Mouse (Mus musculus): Measurements from ENCODE around the gene Trmt10b.
A peak's percentile ranks its signal among the peaks of the same experiment; 100 is the strongest.

Gene Trmt10b

DNA sequence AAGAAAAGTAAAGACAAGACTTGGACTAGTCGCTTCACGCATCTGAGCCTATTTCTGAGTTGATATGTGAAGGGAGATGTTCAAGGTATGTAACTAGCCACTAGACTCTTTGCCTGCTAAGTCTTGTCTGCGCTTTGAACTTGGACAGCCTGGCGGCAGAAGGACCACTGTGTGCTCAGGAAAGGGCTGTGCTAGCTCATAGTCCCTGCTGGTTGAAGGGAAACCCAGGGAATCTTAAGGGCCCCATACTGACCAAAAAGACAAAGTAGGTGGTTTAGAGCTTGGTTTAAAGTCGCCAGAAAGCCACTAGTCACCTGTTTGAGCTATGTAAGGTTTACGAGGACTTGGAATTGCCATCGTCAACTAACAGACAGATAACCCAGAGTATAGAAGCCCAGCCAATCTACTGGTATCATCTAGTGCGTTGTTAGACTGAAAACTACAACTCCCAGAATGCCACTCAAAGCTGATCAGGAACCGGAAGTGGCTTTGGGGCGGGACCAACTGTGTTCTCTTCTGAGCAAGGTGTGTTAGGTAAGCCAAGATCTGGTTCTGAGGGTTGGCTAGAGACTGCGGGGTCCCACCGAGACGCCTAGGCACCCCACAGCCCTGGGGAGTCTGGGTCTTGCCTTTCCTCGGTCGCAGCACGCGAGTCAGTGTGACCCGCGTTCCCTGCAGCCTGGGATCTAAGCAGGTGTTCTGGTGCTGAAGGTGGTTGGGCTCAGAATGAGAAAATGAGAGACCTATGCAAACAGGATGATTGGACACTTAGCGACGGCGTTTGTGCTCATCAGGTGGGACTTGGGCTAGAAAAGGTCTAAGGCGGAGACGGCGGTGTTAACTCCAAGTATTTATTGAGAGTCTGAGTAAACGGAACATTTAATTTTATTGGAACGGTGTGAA is at the start of gene Trmt10b:
Gene Trmt10b, plus strand, starts transcription at position 466 of the 903 bp plus-strand sequence.
- peak; percentile 36 to 60 for DNase-seq (ENCODE audit: low spot score in 2 of 2)

GRCm38 (mm10) chr4:45251265-45251664 is 45.7 kb upstream of the Trmt10b start:
- DNase-seq (ENCODE audit: low spot score in 2 of 2): no peak

DNA sequence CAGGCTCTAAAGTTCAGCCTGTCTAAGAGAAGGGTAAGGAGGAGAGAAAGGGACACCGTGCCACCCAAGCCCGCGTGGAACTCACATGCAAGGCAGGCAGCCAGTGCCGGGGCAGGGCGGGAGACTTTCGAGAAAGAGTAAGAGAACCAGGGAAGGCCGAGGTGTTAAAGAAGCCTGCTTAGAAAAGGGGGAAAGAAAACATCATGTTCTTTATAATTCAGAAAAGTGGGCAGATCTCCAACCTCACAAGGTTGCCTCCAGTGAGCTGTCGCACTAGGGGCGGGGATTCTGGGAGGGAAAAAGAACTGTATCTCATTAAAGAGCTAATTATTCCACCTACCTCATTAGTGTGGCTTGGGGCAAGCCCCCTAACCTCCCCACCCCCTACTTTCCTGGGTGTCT is 44.1 kb upstream of the Trmt10b start:
- DNase-seq (ENCODE audit: low spot score in 2 of 2): no peak

GRCm38 (mm10) chr4:45253839-45254601 is 42.9 kb upstream of the Trmt10b start:
- no peak for DNase-seq (ENCODE audit: low spot score in 2 of 2)

- no peak for DNase-seq (ENCODE audit: low spot score in 2 of 2)
These were observed 37.6 kb upstream of the Trmt10b start for GRCm38 (mm10) chr4:45259232-45259832.

- no peak for DNase-seq (ENCODE audit: low spot score in 2 of 2)
These were observed 35.4 kb upstream of the Trmt10b start for GRCm38 (mm10) chr4:45261551-45261950.

- DNase-seq (ENCODE audit: low spot score in 2 of 2): no peak
These were observed 29.0 kb upstream of the Trmt10b start for GRCm38 (mm10) chr4:45267883-45268282.

DNA sequence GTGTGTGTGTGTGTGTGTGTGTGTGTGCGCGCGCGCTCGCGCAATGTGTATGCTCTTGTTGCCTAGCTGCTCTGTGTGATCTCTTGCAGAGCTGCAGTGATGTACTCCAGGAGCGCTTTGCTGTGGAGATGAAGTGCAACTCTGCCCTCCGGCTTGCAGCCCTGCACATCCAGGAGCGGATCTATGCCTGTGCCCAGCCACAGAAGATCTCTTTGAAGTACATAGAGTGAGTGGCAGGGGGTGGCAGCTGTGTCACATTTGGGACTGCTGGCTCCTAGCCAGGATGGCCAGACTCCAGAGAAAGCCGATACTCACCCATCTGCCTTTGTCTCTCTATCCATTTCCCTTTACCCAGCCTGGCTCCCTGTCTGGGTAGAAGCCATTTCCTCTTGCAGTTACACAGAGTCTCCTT is 25.9 kb upstream of the Trmt10b start:
- no peak for DNase-seq (ENCODE audit: low spot score in 2 of 2)

- DNase-seq (ENCODE audit: low spot score in 2 of 2): no peak
These were observed 21.2 kb upstream of the Trmt10b start for GRCm38 (mm10) chr4:45275770-45276169.

DNA sequence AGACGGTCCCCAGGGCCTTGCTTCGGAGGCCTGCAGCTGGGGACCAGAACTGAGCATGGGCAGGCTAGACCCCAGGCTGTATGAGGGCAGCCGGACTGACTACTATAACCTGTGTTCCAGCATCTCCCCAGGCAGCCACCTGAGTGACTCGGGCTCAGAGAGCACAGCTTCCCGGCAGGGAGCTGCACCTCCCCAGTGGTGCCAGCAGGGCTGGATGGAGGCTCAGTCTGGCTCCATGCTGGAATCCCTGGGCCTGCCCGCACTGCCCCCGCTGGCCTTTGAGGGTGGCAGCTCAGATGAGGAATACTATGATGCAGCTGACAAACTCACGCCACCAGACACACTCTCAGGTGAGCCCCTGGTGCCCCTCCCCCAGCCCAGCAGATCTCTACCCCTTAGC is 17.6 kb upstream of the Trmt10b start:
- DNase-seq (ENCODE audit: low spot score in 2 of 2): no peak

- DNase-seq (ENCODE audit: low spot score in 2 of 2): peak in 1 of 2 experiments; percentile 42
These were observed 16.9 kb upstream of the Trmt10b start for GRCm38 (mm10) chr4:45279981-45280548.

- no peak for DNase-seq (ENCODE audit: low spot score in 2 of 2)
These were observed 10.6 kb upstream of the Trmt10b start for GRCm38 (mm10) chr4:45286318-45286717.

GRCm38 (mm10) chr4:45287906-45288305 is 9.0 kb upstream of the Trmt10b start:
- DNase-seq (ENCODE audit: low spot score in 2 of 2): no peak

DNA sequence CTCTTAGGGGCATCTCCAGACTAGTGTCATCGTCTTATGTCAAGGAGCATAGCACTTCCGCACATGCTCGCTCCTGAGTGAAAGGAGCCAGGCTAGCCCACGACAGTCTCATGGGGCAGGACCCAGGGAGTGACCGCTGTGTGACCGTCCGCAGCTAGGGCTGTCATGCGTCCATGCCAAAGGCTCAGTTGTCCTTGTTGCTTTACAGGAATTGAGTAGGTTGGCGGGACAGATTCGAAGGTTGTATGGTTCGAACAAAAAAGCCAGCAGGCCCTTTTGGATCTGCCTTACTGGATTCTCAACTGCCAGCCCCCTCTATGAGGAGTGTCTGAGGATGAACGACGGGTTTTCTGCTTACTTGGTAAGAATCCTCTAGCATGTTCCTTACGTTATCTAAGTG is 8.6 kb downstream of the Trmt10b start:
- no peak for DNase-seq (ENCODE audit: low spot score in 2 of 2)

DNA sequence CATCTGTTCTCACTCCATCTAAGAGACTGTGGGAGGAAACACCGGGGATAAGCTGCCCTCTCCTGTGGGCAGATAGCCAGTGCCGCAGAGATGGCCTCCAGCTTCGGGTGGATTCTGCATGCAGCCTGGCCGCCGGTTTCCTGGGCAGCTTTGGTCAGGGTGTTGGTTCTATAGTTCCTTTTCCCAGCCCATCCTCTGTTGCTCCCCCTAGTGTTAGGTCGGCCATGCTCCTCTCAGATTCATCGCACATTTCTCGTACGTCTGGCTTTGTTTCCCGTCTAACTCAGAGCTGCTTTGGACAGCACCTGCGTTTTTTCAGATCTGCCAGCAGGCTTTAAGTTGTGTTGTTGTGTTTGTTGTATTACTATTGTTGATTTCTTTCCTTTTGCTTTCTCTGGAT is 11.1 kb downstream of the Trmt10b start:
- DNase-seq (ENCODE audit: low spot score in 2 of 2): no peak

DNA sequence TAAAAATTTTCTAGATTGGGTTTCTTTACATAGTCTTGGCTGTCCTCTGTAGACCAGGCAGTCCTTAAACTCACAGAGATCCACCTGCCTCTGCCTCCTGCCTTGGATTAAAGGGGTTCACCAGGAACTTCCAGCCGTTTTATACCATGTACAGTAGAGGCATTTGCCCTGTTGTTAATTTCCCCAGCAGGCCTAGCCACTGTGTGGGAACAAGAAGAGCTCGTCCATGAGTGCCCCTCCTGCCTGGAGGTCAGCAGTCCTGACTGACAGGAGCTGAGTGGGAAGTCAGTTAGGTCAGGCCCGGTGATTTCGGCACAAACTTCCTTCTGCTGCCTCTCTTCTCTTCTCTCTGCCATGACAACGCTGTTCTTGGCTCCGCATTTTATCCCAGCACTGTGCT is 11.7 kb downstream of the Trmt10b start:
- DNase-seq (ENCODE audit: low spot score in 2 of 2): no peak

- no peak for DNase-seq (ENCODE audit: low spot score in 2 of 2)
These were observed 14.1 kb downstream of the Trmt10b start for GRCm38 (mm10) chr4:45311056-45311455.

- peak; percentile 56 to 72 for DNase-seq (ENCODE audit: low spot score in 2 of 2)
These were observed 23.4 kb downstream of the Trmt10b start for GRCm38 (mm10) chr4:45320159-45320816.

DNA sequence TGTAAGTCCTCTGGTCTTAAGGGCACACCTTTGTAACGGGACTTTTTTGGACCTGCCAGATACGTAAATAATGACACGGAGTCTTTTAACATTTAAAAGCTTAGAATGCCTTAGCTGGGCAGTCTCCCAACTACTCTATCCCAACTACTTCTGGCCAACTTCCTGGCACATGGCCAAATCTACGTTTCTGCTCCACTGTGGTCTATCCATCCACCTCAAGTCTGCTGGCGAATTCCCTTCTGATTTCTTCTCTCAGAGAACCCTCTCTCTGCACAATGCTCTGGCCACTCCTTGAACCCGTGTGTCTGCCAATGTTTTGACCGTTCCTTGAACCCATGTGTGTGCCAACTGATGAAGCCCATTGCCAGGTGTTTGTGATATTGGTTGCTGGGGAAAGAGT is 34.2 kb downstream of the Trmt10b start:
- no peak for DNase-seq (ENCODE audit: low spot score in 2 of 2)

GRCm38 (mm10) chr4:45332466-45332865 is 35.5 kb downstream of the Trmt10b start:
- DNase-seq (ENCODE audit: low spot score in 2 of 2): no peak

DNA sequence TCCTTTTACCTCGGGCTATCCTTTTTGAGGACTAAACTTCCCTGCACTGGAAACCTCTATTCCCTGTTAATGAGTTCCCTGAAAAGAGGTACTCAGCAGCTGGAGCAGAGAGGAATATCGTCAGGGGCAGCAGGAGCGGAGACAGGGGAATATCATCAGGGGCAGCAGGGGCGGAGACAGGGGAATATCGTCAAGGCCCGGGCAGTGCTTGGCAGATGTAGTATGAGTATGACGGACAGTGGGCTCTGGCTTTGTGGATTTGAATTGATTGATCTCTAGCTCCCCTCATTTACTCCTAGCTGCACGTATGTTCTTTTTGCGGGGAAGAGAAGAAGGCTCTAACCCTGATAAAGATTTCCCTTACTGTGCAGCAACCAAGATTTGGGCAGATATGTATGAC is 44.3 kb downstream of the Trmt10b start:
- DNase-seq (ENCODE audit: low spot score in 2 of 2): no peak
